Mouse (Mus musculus) frontal cortex, postnatal 10 days (tissue): ENCODE data around the gene Sh3gl1.
A peak's percentile ranks its signal among the peaks of the same experiment; 100 is the strongest.

Experiments used
- DNase-seq, 2 experiments: peaks; one replicate each; pipeline ENCODE4 v3.0.0; 2022; ENCODE audit warnings: low spot score in 2 of 2, mixed read lengths in 1 of 2

The Sh3gl1 gene

DNA sequence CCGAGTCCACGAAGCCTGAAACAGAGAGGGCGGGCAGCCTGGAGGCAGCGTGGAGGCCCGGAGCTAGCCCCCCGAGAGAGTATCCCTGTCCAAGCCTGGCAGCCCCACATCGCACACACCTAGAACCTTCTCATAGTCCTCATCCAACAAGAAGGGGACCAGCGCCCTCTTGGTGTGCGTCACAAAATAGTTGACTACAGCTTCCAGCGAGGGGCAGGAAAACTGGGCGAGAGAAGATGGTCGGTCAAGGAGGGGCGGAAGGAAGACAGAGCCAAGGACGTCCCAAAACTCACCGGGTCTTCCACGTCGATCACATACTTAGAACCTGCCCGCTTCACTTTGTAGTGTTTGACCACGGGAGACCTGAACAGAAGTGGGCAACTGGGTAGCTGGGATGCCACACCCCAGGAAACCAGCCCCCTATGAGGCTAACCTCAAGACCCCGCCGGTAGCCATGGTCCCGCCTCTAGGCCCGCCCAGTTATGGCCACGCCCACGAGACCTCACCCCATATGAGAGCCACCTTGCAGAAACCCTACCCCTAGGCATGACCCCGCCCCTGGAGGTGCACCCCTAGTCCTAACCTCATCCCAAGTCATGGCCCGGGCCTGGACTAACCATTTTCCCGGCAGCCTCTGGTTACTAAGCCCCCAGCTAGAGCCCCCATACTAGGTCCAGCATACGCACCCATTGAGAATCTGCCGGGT lies 36.5 kb downstream of the Sh3gl1 start:
- DNase-seq, result no peak

DNA sequence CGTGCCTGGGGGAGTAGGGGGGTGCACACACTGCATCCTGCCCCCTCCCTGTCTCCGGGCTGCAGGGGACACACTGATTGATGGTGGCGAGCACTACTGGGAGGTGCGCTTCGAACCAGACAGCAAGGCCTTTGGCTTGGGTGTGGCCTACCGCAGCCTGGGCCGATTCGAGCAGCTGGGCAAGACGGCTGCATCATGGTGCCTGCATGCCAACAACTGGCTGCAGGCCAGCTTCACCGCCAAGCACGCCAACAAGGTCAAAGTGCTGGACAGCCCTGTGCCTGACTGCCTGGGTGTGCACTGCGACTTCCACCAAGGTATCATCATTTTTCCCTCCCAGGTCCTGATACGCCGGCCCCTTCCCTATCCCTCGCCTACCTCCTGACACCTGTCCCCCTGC lies 40.4 kb downstream of the Sh3gl1 start:
- no peak for DNase-seq

DNA sequence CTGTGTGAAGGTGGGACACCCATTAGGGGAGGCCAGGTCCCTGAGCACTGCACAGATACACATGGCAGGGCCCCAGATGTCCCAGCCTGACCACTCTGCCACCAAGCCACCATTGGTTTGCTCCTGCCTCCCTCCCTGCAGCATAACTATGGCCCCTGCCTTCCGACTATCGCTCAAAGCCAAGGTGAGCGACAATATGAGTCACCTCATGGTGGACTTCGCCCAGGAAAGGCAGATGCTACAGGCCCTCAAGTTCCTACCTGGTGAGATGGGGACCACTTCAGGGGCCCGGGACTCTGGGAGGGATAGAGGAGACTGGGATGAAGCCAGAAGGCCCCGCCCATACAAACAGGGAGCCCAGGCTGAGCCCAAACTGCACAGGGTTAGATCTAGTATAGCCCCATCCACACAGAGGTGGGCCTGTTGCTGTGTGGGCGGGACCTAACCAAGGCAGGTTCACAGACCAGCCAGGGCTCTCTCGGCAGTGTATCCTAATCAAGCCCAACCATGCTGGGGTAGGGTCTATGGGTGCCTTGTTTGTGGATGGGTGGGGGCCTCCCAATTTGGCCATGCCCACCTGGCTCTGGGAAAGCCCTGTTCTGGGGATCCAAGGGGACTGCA lies 46.0 kb downstream of the Sh3gl1 start:
- DNase-seq, result no peak

DNA sequence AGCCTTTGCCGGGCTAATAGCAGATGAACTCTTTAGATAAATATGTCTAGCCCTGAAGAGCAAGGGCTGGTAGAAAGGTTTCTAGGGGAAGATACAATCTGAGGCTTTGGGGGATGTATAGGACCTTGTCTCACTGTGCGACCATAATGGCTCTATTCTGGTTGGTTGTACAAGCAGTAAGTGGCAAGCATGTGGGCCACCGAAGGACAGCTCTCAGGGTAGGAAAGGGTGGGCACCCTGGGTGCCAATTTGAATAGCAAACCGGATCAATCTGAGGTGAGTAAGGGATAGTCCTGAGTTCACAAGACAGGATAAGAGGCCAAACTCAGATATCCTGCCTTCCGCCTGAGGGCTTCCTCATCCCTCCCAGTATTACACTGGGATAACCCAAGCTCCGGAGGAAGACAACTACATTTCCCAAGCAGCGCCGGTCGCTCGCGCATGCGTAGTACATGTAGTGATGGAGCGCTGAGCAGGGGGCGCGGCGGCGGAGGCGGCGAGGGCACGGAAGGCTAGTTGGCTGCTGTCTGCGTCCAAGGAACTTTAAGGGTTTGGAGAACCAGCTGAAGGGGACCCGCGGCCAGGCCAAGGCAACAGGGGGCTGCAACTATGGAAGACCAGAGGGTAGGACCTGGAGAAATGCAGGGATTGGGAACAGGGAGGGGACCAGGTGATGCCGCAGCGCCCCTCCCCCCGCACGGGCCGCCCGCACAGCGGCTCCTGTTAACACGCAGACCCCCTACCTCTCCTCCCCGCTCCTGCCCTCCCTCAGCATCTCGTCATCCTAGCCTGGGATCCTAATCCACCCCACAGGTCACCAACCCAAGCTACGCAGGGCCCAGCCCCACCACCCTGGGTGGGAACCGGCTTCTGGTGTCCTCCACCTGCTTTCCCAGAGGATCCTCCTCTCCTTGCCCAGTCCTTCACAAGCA lies 50.1 kb downstream of the Sh3gl1 start, which contains the start of gene Fsd1:
Gene Fsd1, plus strand, starts transcription at position 480 of the 932 bp plus-strand sequence.
- peak; percentile 76 to 81 for DNase-seq

GRCm38 (mm10) chr17:55977301-55977700 lies 59.1 kb downstream of the Sh3gl1 start:
- DNase-seq, result no peak

DNA sequence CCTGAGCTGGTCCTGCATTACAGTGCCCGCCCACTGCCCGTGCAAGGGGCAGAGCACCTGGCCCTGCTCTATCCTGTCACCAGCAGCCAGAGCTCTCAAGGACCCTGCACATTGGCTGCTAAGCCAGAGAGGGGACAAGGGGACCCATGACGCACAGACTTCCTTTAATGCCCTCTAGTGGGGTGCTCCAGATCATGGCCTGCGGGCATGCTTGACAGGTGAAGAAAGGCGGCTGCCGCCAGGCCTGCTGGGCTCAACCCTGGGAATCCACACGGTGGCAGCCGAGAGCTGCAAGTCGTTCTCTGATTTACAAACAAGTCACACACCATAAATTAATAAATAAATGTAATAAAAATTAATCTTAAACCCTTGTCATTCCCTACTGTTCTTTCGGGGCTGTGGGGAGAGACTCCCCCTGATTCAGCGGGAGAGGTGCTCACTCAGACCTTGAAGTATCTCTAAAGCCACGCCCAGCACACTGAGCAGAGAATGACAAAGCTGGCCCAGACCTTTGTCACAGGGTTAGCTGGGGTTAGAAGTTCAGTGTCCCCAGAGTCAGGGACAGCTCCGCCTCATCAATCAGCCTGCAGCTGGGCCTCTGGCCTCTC lies 60.1 kb downstream of the Sh3gl1 start:
- peak in 1 of 2 experiments; percentile 78 for DNase-seq

DNA sequence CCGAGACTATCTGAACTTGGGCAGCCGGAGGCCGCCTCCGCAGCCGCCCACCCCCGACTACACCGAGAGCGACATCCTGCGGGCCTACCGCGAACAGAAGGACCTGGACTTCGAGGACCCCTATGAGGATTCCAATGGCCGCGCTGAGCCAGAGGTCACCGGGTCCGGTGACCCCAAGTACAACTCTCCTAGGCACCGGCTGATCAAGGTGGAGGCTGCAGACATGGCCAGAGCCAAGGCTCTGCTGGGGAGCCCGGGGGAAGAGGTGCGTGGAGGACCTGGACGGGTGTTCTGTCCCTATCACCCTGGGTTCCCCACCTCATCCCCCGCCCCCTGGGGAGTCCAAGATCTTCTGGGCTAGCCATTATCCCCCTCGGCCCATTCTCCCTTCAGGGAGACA lies 65.0 kb downstream of the Sh3gl1 start:
- DNase-seq, result no peak

DNA sequence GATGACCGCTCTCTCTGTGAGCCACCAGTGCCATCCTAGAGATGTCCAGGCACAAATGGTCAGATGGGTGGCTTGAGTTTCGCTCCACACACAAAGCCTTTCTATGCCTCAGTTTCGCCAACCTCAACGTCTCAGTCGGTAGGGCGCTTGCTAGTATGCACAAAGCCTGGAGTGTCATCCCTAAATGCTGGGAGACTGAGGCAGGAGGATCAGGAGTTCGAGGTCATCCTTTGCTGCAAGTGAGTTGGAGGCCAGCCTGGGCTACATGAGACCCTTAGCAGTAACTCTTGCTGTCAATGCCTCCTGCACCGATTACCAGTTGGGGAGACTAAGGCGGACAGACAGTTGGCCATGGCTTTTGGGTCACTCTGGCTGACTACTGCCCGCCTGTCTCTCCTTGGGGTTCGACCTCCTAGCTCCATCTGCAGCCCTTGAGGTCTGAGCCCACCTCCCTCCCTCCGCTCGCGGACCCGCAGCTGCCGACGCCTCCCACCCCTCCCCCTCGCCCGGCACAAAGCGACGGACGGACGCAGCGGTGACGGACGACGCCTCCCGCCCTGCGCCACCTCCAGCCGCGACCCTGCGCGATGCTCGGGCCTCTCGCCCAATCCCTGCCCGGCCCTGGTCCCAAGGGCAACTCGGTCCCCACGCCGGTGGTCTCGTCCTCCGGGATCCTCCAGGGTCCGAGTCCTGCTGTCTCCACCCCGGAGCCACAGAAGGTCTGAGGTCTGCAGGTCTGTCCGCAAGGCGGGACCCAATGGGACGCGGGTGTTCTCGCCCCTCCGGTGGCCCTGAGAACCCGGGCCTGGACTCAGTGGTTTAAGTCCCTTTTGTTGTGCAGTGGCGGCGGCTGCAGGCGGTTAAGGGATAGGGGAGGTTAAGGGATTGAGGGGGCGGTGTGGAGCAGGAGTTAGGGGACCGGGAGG lies 66.2 kb downstream of the Sh3gl1 start, which contains the start of gene Shd:
Gene Shd, plus strand, starts transcription at position 502 of the 926 bp plus-strand sequence.
- DNase-seq, result peak in 1 of 2 experiments; percentile 49

GRCm38 (mm10) chr17:55969560-55969959 lies 66.9 kb downstream of the Sh3gl1 start:
- DNase-seq, result peak in 1 of 2 experiments; percentile 57

- no peak for DNase-seq
Observed at GRCm38 (mm10) chr17:55968210-55968609, 68.2 kb downstream of the Sh3gl1 start.

DNA sequence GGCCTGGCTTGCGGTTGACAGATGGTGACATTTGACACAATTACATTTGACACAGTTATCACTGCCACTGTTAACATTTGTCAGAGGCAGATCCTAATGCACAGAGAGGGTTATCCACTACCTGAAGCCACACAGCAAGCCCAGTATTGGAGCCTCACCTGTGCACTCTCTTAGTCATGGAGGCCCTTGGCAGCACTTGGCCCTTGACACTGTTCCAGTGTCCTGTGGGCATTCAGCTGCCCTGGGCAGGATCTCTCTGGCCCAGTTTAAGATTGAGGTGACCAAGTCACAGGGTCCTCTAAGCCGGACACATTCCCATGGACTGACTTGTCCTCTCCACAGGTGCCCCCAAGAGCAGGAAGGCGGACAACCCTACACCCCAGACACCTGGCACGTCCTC lies 69.2 kb downstream of the Sh3gl1 start:
- no peak for DNase-seq
